Mouse (Mus musculus) testis, adult 2 months (tissue): Measurements from ENCODE around the gene Adgrv1. TPM values are rescaled to one million over a fixed set of nuclear protein-coding genes. Genes with fewer than 3 reads are reported as not detected.
A peak's percentile ranks its signal among the peaks of the same experiment; 100 is the strongest.

Experiments used
- H3K27ac ChIP-seq: fragments of 200-500 bp; 2 replicates; pipeline ENCODE4 v1.5.1; 2012; ENCODE audit warnings: low read depth, low read length; ENCODE audit not compliant: control insufficient read depth, insufficient read depth
- H3K27me3 ChIP-seq: fragments of 200-500 bp; 2 replicates; pipeline ENCODE4 v1.6.1; 2012; ENCODE audit warnings: mild to moderate bottlenecking, low read length, moderate library complexity; ENCODE audit not compliant: control insufficient read depth, insufficient read depth
- H3K36me3 ChIP-seq: fragments of 200-500 bp; 2 replicates; pipeline ENCODE4 v1.6.1; 2012; ENCODE audit warnings: mild to moderate bottlenecking, low read length; ENCODE audit not compliant: control insufficient read depth, insufficient read depth
- H3K4me1 ChIP-seq: fragments of 200-500 bp; 2 replicates; pipeline ENCODE4 v1.6.1; 2012; ENCODE audit warnings: low read length; ENCODE audit not compliant: control insufficient read depth, insufficient read depth
- H3K4me3 ChIP-seq: fragments of 200-500 bp; 2 replicates; pipeline ENCODE4 v1.5.1; 2012; ENCODE audit warnings: low read depth, mild to moderate bottlenecking, low read length, moderate library complexity, mixed read lengths; ENCODE audit not compliant: control insufficient read depth
- CTCF ChIP-seq: fragments of 200-500 bp; IDR thresholded peaks from 2 replicates; pipeline ENCODE4 v1.5.1; 2012; ENCODE audit warnings: low read depth, mild to moderate bottlenecking, inconsistent platforms, low read length, moderate library complexity; ENCODE audit not compliant: control insufficient read depth, insufficient read depth, insufficient replicate concordance
- POLR2A ChIP-seq: fragments of 200-500 bp; IDR thresholded peaks from 2 replicates; pipeline ENCODE4 v1.6.1; 2012; ENCODE audit warnings: low read depth, mild to moderate bottlenecking, inconsistent platforms, low read length, moderate library complexity; ENCODE audit not compliant: control insufficient read depth
- polyA plus RNA-seq: library from polyadenylated mRNA; depleted of rRNA; stranded (reverse); fragments of >200 nt; gene quantifications from 2 replicates; pipeline ENCODE4 v1.2.3, GENCODE M21; 2012

Gene Adgrv1
- polyA plus RNA-seq, 1 experiment = 6.7 TPM

DNA sequence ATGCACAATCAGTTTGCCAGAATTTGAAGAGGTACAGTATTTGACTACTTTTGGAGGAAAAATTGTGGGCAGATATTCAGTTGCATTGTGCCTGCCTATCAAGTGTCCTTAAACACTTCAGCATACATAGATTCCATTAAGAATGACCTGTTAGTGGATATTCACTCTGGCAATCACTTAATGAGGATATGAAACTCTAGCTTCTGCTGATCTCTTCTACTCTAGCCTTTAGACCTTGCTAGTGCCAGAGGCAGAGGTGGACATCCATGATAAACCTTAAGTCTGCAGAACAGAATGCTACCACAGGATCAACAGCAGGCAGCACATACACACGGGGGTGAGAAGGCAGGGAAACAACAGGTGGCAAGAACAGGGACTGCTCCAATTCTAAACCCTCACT lies 488.5 kb downstream of the Adgrv1 start:
- no peak overlapping the region for H3K27ac ChIP-seq
- H3K36me3 ChIP-seq = no peaks in the 10 kb centered on the region
- TF ChIP-seq CTCF (no peak), POLR2A (no peak)
- H3K27me3 ChIP-seq = no peaks in the 10 kb centered on the region
- H3K4me3 ChIP-seq = no peak overlapping the region
- H3K4me1 ChIP-seq = no peaks in the 10 kb centered on the region

DNA sequence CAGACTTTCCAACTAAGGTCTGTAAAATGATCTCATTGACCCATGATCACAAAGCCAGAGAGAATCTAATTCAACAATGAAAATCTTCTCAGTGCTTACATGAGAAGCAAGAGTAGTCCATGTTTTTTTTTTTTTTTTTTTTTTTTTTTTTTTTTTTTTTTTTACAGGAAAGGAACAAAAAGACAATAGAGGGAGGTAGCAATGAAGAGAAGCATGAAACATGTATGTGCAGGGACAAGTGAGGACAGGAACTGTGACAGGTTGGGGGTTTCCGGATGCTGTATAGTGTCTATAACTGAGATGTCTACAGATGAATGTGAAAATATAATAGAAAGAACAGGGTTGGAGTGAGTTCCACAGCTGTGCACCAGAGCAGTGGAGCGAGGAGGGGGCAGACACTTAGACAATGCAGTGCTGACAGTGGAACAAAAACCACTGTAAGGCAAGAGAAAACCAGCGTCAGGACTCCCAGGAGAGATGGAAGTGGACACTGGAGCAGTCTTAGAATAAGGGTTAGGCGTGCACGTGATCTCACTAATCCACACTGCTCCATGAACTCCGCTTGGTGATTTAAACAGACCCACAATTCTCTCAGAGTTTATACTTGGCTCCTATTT lies 490.6 kb downstream of the Adgrv1 start:
- TF ChIP-seq POLR2A = no peak
- TF ChIP-seq CTCF = no peak
- Histone ChIP-seq H3K36me3 (no peaks in the 10 kb centered on the region), H3K27me3 (no peaks in the 10 kb centered on the region)

DNA sequence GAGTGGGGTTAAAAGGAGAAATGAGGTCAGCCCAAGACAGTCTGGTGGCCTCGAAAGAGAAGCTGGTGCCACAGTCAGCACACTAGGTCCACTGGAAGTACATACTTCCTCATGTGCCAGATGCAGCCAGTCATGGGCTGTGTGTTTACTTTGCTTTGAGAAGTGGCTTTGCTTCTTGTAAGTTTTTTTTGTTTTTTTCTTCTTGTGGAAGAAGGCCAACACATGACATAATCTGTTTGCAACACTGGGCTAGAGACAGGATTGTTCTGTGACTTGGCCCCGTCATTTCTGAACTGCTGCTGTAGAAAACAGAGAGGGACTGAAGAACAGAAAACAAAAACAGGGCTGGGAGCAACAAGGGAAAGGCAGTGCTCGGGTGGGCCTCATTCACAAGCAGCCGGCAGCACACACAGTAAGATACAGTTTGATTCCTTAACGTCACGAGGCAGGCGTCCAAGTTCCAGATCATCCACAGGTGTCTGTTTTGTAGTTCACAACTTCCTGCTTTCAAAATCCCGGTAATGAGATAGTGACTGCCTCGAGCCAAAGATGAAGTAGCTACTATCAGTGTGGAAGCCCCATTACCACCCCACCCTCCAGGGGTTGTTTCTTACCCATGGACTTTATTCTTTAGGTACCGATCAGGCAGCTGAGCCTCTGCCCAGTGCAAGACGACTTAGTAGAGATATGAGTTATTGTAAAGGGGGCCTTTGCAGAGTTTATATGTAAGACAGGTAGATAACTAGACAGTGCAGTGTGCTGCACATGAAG lies 496.1 kb downstream of the Adgrv1 start:
- H3K27me3 ChIP-seq = no peaks in the 10 kb centered on the region
- H3K27ac ChIP-seq = peak overlapping the region; percentile 36; the same call in 1 of the 2 replicates
- H3K4me1 ChIP-seq = no peaks in the 10 kb centered on the region; the same call in 1 of the 2 replicates
- H3K4me3 ChIP-seq = no peak overlapping the region
- H3K36me3 ChIP-seq = no peaks in the 10 kb centered on the region
- no peak for TF ChIP-seq POLR2A
- no peak for TF ChIP-seq CTCF

More for the DNA sequence above, 490.6 kb downstream of the Adgrv1 start:
- H3K27ac ChIP-seq = no peak overlapping the region
- no peaks in the 10 kb centered on the region for H3K4me1 ChIP-seq
- no peak overlapping the region for H3K4me3 ChIP-seq

DNA sequence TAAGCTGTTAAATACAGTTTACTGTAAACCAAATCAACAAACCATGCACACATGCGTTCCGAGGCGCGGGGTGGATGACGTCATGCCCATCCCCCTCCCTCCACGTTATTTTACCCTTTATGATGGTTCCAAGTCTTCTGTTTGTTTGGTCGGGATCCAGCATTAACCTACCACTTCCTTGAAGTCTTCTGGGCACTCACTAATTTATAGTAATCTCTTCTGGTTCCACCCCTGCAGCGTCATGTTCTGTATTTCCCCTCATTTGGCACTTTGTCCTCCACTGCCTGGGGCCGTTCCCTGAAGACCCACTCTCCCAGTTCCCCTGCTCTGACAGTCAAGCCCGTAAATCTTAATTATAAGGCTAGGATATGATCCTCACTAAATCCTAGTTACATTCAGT lies 497.0 kb downstream of the Adgrv1 start:
- H3K27ac ChIP-seq = no peak overlapping the region
- no peaks in the 10 kb centered on the region; the same call in 1 of the 2 replicates for H3K4me1 ChIP-seq
- TF ChIP-seq POLR2A (no peak), CTCF (no peak)

GRCm38 (mm10) chr13:81134412-81134811 lies 498.5 kb downstream of the Adgrv1 start:
- Histone ChIP-seq H3K27ac (no peak overlapping the region), H3K4me1 (no peaks in the 10 kb centered on the region; the same call in 1 of the 2 replicates), H3K4me3 (no peak overlapping the region), H3K27me3 (no peaks in the 10 kb centered on the region), H3K36me3 (no peaks in the 10 kb centered on the region)
- TF ChIP-seq CTCF (no peak), POLR2A (no peak)

More for the DNA sequence above, 497.0 kb downstream of the Adgrv1 start:
- H3K36me3 ChIP-seq = no peaks in the 10 kb centered on the region
- H3K27me3 ChIP-seq = no peaks in the 10 kb centered on the region
- no peak overlapping the region for H3K4me3 ChIP-seq

DNA sequence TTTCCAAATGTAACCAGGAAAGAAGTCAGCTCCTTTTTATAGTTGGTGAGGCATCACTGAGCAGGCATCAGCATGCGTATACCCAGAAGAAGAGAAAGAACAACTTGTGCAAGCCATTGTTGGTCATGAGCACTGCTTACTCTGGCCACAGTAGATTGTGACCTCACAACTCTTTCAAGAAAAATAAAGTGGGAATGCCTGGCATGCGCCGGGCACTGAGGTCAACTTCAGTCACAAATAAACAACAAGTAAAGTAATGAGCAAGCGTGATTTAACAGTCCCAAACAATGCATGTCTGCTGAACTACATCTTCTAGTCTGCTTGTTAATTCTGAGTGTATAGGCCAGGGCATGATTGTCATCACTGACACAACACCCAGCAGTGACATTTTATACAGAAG lies 499.6 kb downstream of the Adgrv1 start:
- H3K27me3 ChIP-seq = no peaks in the 10 kb centered on the region
- no peak overlapping the region for H3K4me3 ChIP-seq
- H3K36me3 ChIP-seq = no peaks in the 10 kb centered on the region
- no peaks in the 10 kb centered on the region; the same call in 1 of the 2 replicates for H3K4me1 ChIP-seq
- H3K27ac ChIP-seq = no peak overlapping the region
- TF ChIP-seq CTCF (no peak), POLR2A (no peak)

- Histone ChIP-seq H3K4me1 (no peaks in the 10 kb centered on the region; the same call in 1 of the 2 replicates), H3K27ac (no peak overlapping the region), H3K36me3 (no peaks in the 10 kb centered on the region), H3K27me3 (no peaks in the 10 kb centered on the region), H3K4me3 (no peak overlapping the region)
- TF ChIP-seq POLR2A (no peak), CTCF (no peak)
These were observed 500.3 kb downstream of the Adgrv1 start for GRCm38 (mm10) chr13:81132691-81133090.
